Mouse (Mus musculus): Measurements from ENCODE around the gene Slc9b1. TPM values are rescaled to one million over a fixed set of nuclear protein-coding genes. Genes with fewer than 3 reads are reported as not detected.

The Slc9b1 gene
- polyA plus RNA-seq (2014; fragmentation: Nextera tagmentation; extraction: Ambion mirVana): not detected in 2 replicates

GRCm38 (mm10) chr3:135347739-135348264, at the start of gene Slc9b1:
Slc9b1 (plus strand) TSS chr3:135348029.
- Histone ChIP-seq H3K9ac (ENCODE audit: low read depth, low read length) (no peak within 1 kb of the TSS), H3K4me1 (replicated peaks; ENCODE audit: control insufficient read depth, insufficient read depth, low read length) (no peaks in the 10 kb centered on the region), H3K27me3 (ENCODE audit: control insufficient read depth, insufficient read depth, low read length) (no peaks in the 10 kb centered on the region), H3K4me2 (replicated peaks; ENCODE audit: low read depth, low read length) (no peak within 1 kb of the TSS), H3K9me3 (ENCODE audit: control insufficient read depth, low read length) (no peaks in the 10 kb centered on the region), H3K36me3 (ENCODE audit: control insufficient read depth, insufficient read depth, low read length) (no peaks in the 10 kb centered on the region), H3K27ac (ENCODE audit: low read depth, low read length) (no peak within 1 kb of the TSS), H3K4me3 (ENCODE audit: low read depth, low read length) (no peak within 1 kb of the TSS)
- 79% methylated on average over 14 of the region's 14 CpGs for WGBS
- DNase-seq (ENCODE audit: low spot score): no peak
- ATAC-seq (ENCODE audit: low FRiP score): no peak

- no peak overlapping the region for H3K27ac ChIP-seq (ENCODE audit: low read depth, low read length)
- DNase-seq (ENCODE audit: low spot score) (no peak), ATAC-seq (ENCODE audit: low FRiP score) (no peak)
- H3K4me2 ChIP-seq (replicated peaks; ENCODE audit: low read depth, low read length): no peak overlapping the region
- H3K36me3 ChIP-seq (ENCODE audit: control insufficient read depth, insufficient read depth, low read length): no peaks in the 10 kb centered on the region
- no peak overlapping the region for H3K9ac ChIP-seq (ENCODE audit: low read depth, low read length)
- H3K4me1 ChIP-seq (replicated peaks; ENCODE audit: control insufficient read depth, insufficient read depth, low read length): no peaks in the 10 kb centered on the region
- 91% methylated on average over 3 of the region's 3 CpGs for WGBS
- H3K27me3 ChIP-seq (ENCODE audit: control insufficient read depth, insufficient read depth, low read length): no peaks in the 10 kb centered on the region
- no peaks in the 10 kb centered on the region for H3K9me3 ChIP-seq (ENCODE audit: control insufficient read depth, low read length)
- H3K4me3 ChIP-seq (ENCODE audit: low read depth, low read length): no peak overlapping the region
These were observed 49.3 kb upstream of the Slc9b1 start for GRCm38 (mm10) chr3:135298560-135298959.

- Histone ChIP-seq H3K4me1 (replicated peaks; ENCODE audit: control insufficient read depth, insufficient read depth, low read length) (no peaks in the 10 kb centered on the region), H3K9me3 (ENCODE audit: control insufficient read depth, low read length) (no peaks in the 10 kb centered on the region), H3K27me3 (ENCODE audit: control insufficient read depth, insufficient read depth, low read length) (no peaks in the 10 kb centered on the region), H3K27ac (ENCODE audit: low read depth, low read length) (no peak overlapping the region), H3K4me3 (ENCODE audit: low read depth, low read length) (no peak overlapping the region), H3K36me3 (ENCODE audit: control insufficient read depth, insufficient read depth, low read length) (no peaks in the 10 kb centered on the region), H3K9ac (ENCODE audit: low read depth, low read length) (no peak overlapping the region), H3K4me2 (replicated peaks; ENCODE audit: low read depth, low read length) (no peak overlapping the region)
- 66% methylated on average over 6 of the region's 6 CpGs for WGBS
- ATAC-seq (ENCODE audit: low FRiP score) (no peak), DNase-seq (ENCODE audit: low spot score) (no peak)
These were observed 47.7 kb upstream of the Slc9b1 start for GRCm38 (mm10) chr3:135300081-135300480.

- Histone ChIP-seq H3K4me1 (replicated peaks; ENCODE audit: control insufficient read depth, insufficient read depth, low read length) (no peaks in the 10 kb centered on the region; the same call in 1 of the 2 replicates), H3K4me2 (replicated peaks; ENCODE audit: low read depth, low read length) (no peak overlapping the region), H3K27me3 (ENCODE audit: control insufficient read depth, insufficient read depth, low read length) (no peaks in the 10 kb centered on the region), H3K36me3 (ENCODE audit: control insufficient read depth, insufficient read depth, low read length) (no peaks in the 10 kb centered on the region), H3K4me3 (ENCODE audit: low read depth, low read length) (no peak overlapping the region), H3K27ac (ENCODE audit: low read depth, low read length) (no peak overlapping the region), H3K9ac (ENCODE audit: low read depth, low read length) (no peak overlapping the region), H3K9me3 (ENCODE audit: control insufficient read depth, low read length) (no peaks in the 10 kb centered on the region)
- peak; percentile 44 for DNase-seq (ENCODE audit: low spot score)
- 11% methylated on average over 6 of the region's 6 CpGs for whole genome bisulfite sequencing
- ATAC-seq (ENCODE audit: low FRiP score): peak; percentile 51; the same call in 1 of the 2 replicates
These were observed 43.8 kb upstream of the Slc9b1 start for GRCm38 (mm10) chr3:135304060-135304459.

GRCm38 (mm10) chr3:135304566-135304965, 43.3 kb upstream of the Slc9b1 start:
- Histone ChIP-seq H3K9ac (ENCODE audit: low read depth, low read length) (no peak overlapping the region), H3K36me3 (ENCODE audit: control insufficient read depth, insufficient read depth, low read length) (no peaks in the 10 kb centered on the region), H3K4me3 (ENCODE audit: low read depth, low read length) (no peak overlapping the region), H3K27me3 (ENCODE audit: control insufficient read depth, insufficient read depth, low read length) (no peaks in the 10 kb centered on the region), H3K4me1 (replicated peaks; ENCODE audit: control insufficient read depth, insufficient read depth, low read length) (no peaks in the 10 kb centered on the region; the same call in 1 of the 2 replicates), H3K27ac (ENCODE audit: low read depth, low read length) (no peak overlapping the region), H3K4me2 (replicated peaks; ENCODE audit: low read depth, low read length) (no peak overlapping the region), H3K9me3 (ENCODE audit: control insufficient read depth, low read length) (no peaks in the 10 kb centered on the region)
- 12% methylated on average over 9 of the region's 9 CpGs for WGBS
- ATAC-seq (ENCODE audit: low FRiP score) (peak; percentile 51; the same call in 1 of the 2 replicates), DNase-seq (ENCODE audit: low spot score) (peak; percentile 45)

- Histone ChIP-seq H3K4me3 (ENCODE audit: low read depth, low read length) (peak within 1 kb of the TSS; percentile 25), H3K9me3 (ENCODE audit: control insufficient read depth, low read length) (no peaks in the 10 kb centered on the region), H3K27me3 (ENCODE audit: control insufficient read depth, insufficient read depth, low read length) (no peaks in the 10 kb centered on the region), H3K27ac (ENCODE audit: low read depth, low read length) (no peak within 1 kb of the TSS), H3K4me2 (replicated peaks; ENCODE audit: low read depth, low read length) (peak within 1 kb of the TSS; percentile 50), H3K4me1 (replicated peaks; ENCODE audit: control insufficient read depth, insufficient read depth, low read length) (no peaks in the 10 kb centered on the region; the same call in 1 of the 2 replicates), H3K9ac (ENCODE audit: low read depth, low read length) (peak within 1 kb of the TSS; percentile 27; the same call in 1 of the 2 replicates), H3K36me3 (ENCODE audit: control insufficient read depth, insufficient read depth, low read length) (no peaks in the 10 kb centered on the region)
- ATAC-seq (ENCODE audit: low FRiP score) (peak; percentile 73), DNase-seq (ENCODE audit: low spot score) (peak; percentile 51)
- 19% methylated on average over 21 of the region's 28 CpGs for WGBS
These were observed 40.2 kb upstream of the Slc9b1 start, which contains the start of gene Slc9b2 for GRCm38 (mm10) chr3:135307411-135308259. Slc9b2 (plus strand) TSS chr3:135307700.

- H3K27me3 ChIP-seq (ENCODE audit: control insufficient read depth, insufficient read depth, low read length): no peaks in the 10 kb centered on the region
- H3K27ac ChIP-seq (ENCODE audit: low read depth, low read length): no peak overlapping the region
- no peaks in the 10 kb centered on the region for H3K36me3 ChIP-seq (ENCODE audit: control insufficient read depth, insufficient read depth, low read length)
- no peaks in the 10 kb centered on the region; the same call in 1 of the 2 replicates for H3K4me1 ChIP-seq (replicated peaks; ENCODE audit: control insufficient read depth, insufficient read depth, low read length)
- WGBS: 27% methylated on average over 2 of the region's 2 CpGs
- ATAC-seq (ENCODE audit: low FRiP score) (no peak), DNase-seq (ENCODE audit: low spot score) (no peak)
- H3K4me2 ChIP-seq (replicated peaks; ENCODE audit: low read depth, low read length): no peak overlapping the region
- no peaks in the 10 kb centered on the region for H3K9me3 ChIP-seq (ENCODE audit: control insufficient read depth, low read length)
- H3K4me3 ChIP-seq (ENCODE audit: low read depth, low read length): no peak overlapping the region
- H3K9ac ChIP-seq (ENCODE audit: low read depth, low read length): no peak overlapping the region
These were observed 34.8 kb upstream of the Slc9b1 start for GRCm38 (mm10) chr3:135312916-135313491.

GRCm38 (mm10) chr3:135313727-135314126, 34.1 kb upstream of the Slc9b1 start:
- no peaks in the 10 kb centered on the region for H3K27me3 ChIP-seq (ENCODE audit: control insufficient read depth, insufficient read depth, low read length)
- WGBS: 45% methylated on average over 2 of the region's 2 CpGs
- peak; percentile 51 for DNase-seq (ENCODE audit: low spot score)

More at GRCm38 (mm10) chr3:135313727-135314126, 34.1 kb upstream of the Slc9b1 start:
- ATAC-seq (ENCODE audit: low FRiP score): peak; percentile 73
- H3K4me2 ChIP-seq (replicated peaks; ENCODE audit: low read depth, low read length): no peak overlapping the region
- no peaks in the 10 kb centered on the region for H3K4me1 ChIP-seq (replicated peaks; ENCODE audit: control insufficient read depth, insufficient read depth, low read length)
- no peaks in the 10 kb centered on the region for H3K9me3 ChIP-seq (ENCODE audit: control insufficient read depth, low read length)
- H3K36me3 ChIP-seq (ENCODE audit: control insufficient read depth, insufficient read depth, low read length): no peaks in the 10 kb centered on the region
- H3K9ac ChIP-seq (ENCODE audit: low read depth, low read length): no peak overlapping the region
- H3K27ac ChIP-seq (ENCODE audit: low read depth, low read length): no peak overlapping the region
- no peak overlapping the region for H3K4me3 ChIP-seq (ENCODE audit: low read depth, low read length)
